Mouse (Mus musculus): ENCODE data around the gene Srd5a1. TPM values are rescaled to one million over a fixed set of nuclear protein-coding genes. Genes with fewer than 3 reads are reported as not detected.
A peak's percentile ranks its signal among the peaks of the same experiment; 100 is the strongest.
"Not testable (repeated sequence)": the region's sequence is repeated elsewhere in the genome, so short reads cannot be mapped to it uniquely, and the experiment has no call there.

Gene Srd5a1
- polyA plus RNA-seq, 1 experiment from 2014 or later, result 25.5 TPM

- Histone ChIP-seq H3K27me3 (ENCODE audit: control insufficient read depth, insufficient read depth, low read length) (no peaks in the 10 kb centered on the region), H3K9me3 (ENCODE audit: control insufficient read depth, low read length) (no peaks in the 10 kb centered on the region), H3K36me3 (ENCODE audit: control insufficient read depth, insufficient read depth, low read length) (peaks cover 27% of the 10 kb centered on the region), H3K9ac (replicated peaks; ENCODE audit: low read length) (peak overlapping the region; percentile 59), H3K4me1 (ENCODE audit: control insufficient read depth, insufficient read depth, low read length) (peaks cover 11% of the 10 kb centered on the region), H3K4me3 (replicated peaks; ENCODE audit: low read depth, low read length) (peak overlapping the region; percentile 91), H3K4me2 (ENCODE audit: low read length) (peak overlapping the region; percentile 95), H3K27ac (replicated peaks; ENCODE audit: low read depth, low read length) (no peak overlapping the region)
- WGBS, result 0% methylated on average over 40 of the region's 40 CpGs
- ATAC-seq (ENCODE audit: low FRiP score, low TSS enrichment) (no peak; the same call in 1 of the 2 replicates), DNase-seq (no peak)
These were observed 368 bp downstream of the Srd5a1 start for GRCm38 (mm10) chr13:69610751-69611397.

- DNase-seq (no peak), ATAC-seq (ENCODE audit: low FRiP score, low TSS enrichment) (no peak)
- Histone ChIP-seq H3K36me3 (ENCODE audit: control insufficient read depth, insufficient read depth, low read length) (peaks cover 6% of the 10 kb centered on the region), H3K27ac (replicated peaks; ENCODE audit: low read depth, low read length) (no peak overlapping the region), H3K4me3 (replicated peaks; ENCODE audit: low read depth, low read length) (no peak overlapping the region), H3K9me3 (ENCODE audit: control insufficient read depth, low read length) (no peaks in the 10 kb centered on the region), H3K9ac (replicated peaks; ENCODE audit: low read length) (no peak overlapping the region), H3K27me3 (ENCODE audit: control insufficient read depth, insufficient read depth, low read length) (no peaks in the 10 kb centered on the region), H3K4me2 (ENCODE audit: low read length) (no peak overlapping the region), H3K4me1 (ENCODE audit: control insufficient read depth, insufficient read depth, low read length) (peaks cover 11% of the 10 kb centered on the region)
- 92% methylated on average over 8 of the region's 8 CpGs for WGBS
These were observed 2.5 kb downstream of the Srd5a1 start for GRCm38 (mm10) chr13:69608734-69609133.

- H3K9me3 ChIP-seq (ENCODE audit: control insufficient read depth, low read length), result no peaks in the 10 kb centered on the region
- no peak overlapping the region for H3K27ac ChIP-seq (replicated peaks; ENCODE audit: low read depth, low read length)
- no peaks in the 10 kb centered on the region for H3K27me3 ChIP-seq (ENCODE audit: control insufficient read depth, insufficient read depth, low read length)
- H3K4me1 ChIP-seq (ENCODE audit: control insufficient read depth, insufficient read depth, low read length), result no peaks in the 10 kb centered on the region
- no peaks in the 10 kb centered on the region for H3K36me3 ChIP-seq (ENCODE audit: control insufficient read depth, insufficient read depth, low read length)
- ATAC-seq (ENCODE audit: low FRiP score, low TSS enrichment) (no peak), DNase-seq (no peak)
- WGBS, result 86% methylated on average over 1 of the region's 1 CpGs
- no peak overlapping the region for H3K4me3 ChIP-seq (replicated peaks; ENCODE audit: low read depth, low read length)
- H3K9ac ChIP-seq (replicated peaks; ENCODE audit: low read length), result no peak overlapping the region
- H3K4me2 ChIP-seq (ENCODE audit: low read length), result no peak overlapping the region
These were observed 6.6 kb downstream of the Srd5a1 start for GRCm38 (mm10) chr13:69604670-69605069.

- no peak for DNase-seq
- no peaks in the 10 kb centered on the region for H3K4me1 ChIP-seq (ENCODE audit: control insufficient read depth, insufficient read depth, low read length)
These were observed 9.9 kb downstream of the Srd5a1 start for GRCm38 (mm10) chr13:69601321-69601720.

GRCm38 (mm10) chr13:69600863-69601262, 10.4 kb downstream of the Srd5a1 start:
- not testable (repeated sequence) for H3K36me3 ChIP-seq (ENCODE audit: control insufficient read depth, insufficient read depth, low read length); H3K27ac ChIP-seq (replicated peaks; ENCODE audit: low read depth, low read length); H3K4me2 ChIP-seq (ENCODE audit: low read length); H3K27me3 ChIP-seq (ENCODE audit: control insufficient read depth, insufficient read depth, low read length); H3K4me3 ChIP-seq (replicated peaks; ENCODE audit: low read depth, low read length); ATAC-seq (ENCODE audit: low FRiP score, low TSS enrichment); H3K9ac ChIP-seq (replicated peaks; ENCODE audit: low read length); DNase-seq; H3K4me1 ChIP-seq (ENCODE audit: control insufficient read depth, insufficient read depth, low read length); H3K9me3 ChIP-seq (ENCODE audit: control insufficient read depth, low read length)
- WGBS, result 87% methylated on average over 5 of the region's 5 CpGs

More at GRCm38 (mm10) chr13:69601321-69601720, 9.9 kb downstream of the Srd5a1 start:
- H3K27ac ChIP-seq (replicated peaks; ENCODE audit: low read depth, low read length), result no peak overlapping the region
- ATAC-seq (ENCODE audit: low FRiP score, low TSS enrichment), result no peak
- H3K4me3 ChIP-seq (replicated peaks; ENCODE audit: low read depth, low read length), result no peak overlapping the region
- no peaks in the 10 kb centered on the region for H3K27me3 ChIP-seq (ENCODE audit: control insufficient read depth, insufficient read depth, low read length)
- H3K9ac ChIP-seq (replicated peaks; ENCODE audit: low read length), result no peak overlapping the region
- 91% methylated on average over 5 of the region's 5 CpGs for WGBS
- H3K9me3 ChIP-seq (ENCODE audit: control insufficient read depth, low read length), result no peaks in the 10 kb centered on the region
- no peak overlapping the region for H3K4me2 ChIP-seq (ENCODE audit: low read length)
- no peaks in the 10 kb centered on the region for H3K36me3 ChIP-seq (ENCODE audit: control insufficient read depth, insufficient read depth, low read length)

GRCm38 (mm10) chr13:69598867-69599266, 12.4 kb downstream of the Srd5a1 start:
- Histone ChIP-seq H3K36me3 (ENCODE audit: control insufficient read depth, insufficient read depth, low read length) (no peaks in the 10 kb centered on the region), H3K9me3 (ENCODE audit: control insufficient read depth, low read length) (no peaks in the 10 kb centered on the region), H3K4me2 (ENCODE audit: low read length) (no peak overlapping the region), H3K4me3 (replicated peaks; ENCODE audit: low read depth, low read length) (no peak overlapping the region), H3K4me1 (ENCODE audit: control insufficient read depth, insufficient read depth, low read length) (no peaks in the 10 kb centered on the region), H3K27me3 (ENCODE audit: control insufficient read depth, insufficient read depth, low read length) (no peaks in the 10 kb centered on the region), H3K27ac (replicated peaks; ENCODE audit: low read depth, low read length) (no peak overlapping the region), H3K9ac (replicated peaks; ENCODE audit: low read length) (no peak overlapping the region)
- DNase-seq (no peak), ATAC-seq (ENCODE audit: low FRiP score, low TSS enrichment) (no peak)
- WGBS, result 91% methylated on average over 10 of the region's 10 CpGs

- H3K4me3 ChIP-seq (replicated peaks; ENCODE audit: low read depth, low read length), result no peak overlapping the region
- no peaks in the 10 kb centered on the region for H3K9me3 ChIP-seq (ENCODE audit: control insufficient read depth, low read length)
- H3K36me3 ChIP-seq (ENCODE audit: control insufficient read depth, insufficient read depth, low read length), result no peaks in the 10 kb centered on the region
- no peaks in the 10 kb centered on the region for H3K27me3 ChIP-seq (ENCODE audit: control insufficient read depth, insufficient read depth, low read length)
- ATAC-seq (ENCODE audit: low FRiP score, low TSS enrichment) (no peak), DNase-seq (no peak)
- no peak overlapping the region for H3K9ac ChIP-seq (replicated peaks; ENCODE audit: low read length)
- WGBS, result 94% methylated on average over 2 of the region's 2 CpGs
- no peak overlapping the region for H3K27ac ChIP-seq (replicated peaks; ENCODE audit: low read depth, low read length)
- no peak overlapping the region for H3K4me2 ChIP-seq (ENCODE audit: low read length)
- no peaks in the 10 kb centered on the region for H3K4me1 ChIP-seq (ENCODE audit: control insufficient read depth, insufficient read depth, low read length)
These were observed 14.7 kb downstream of the Srd5a1 start for GRCm38 (mm10) chr13:69596515-69596914.

GRCm38 (mm10) chr13:69595911-69596310, 15.3 kb downstream of the Srd5a1 start:
- 91% methylated on average over 6 of the region's 6 CpGs for WGBS
- no peak for DNase-seq
- Histone ChIP-seq H3K9ac (replicated peaks; ENCODE audit: low read length) (no peak overlapping the region), H3K27me3 (ENCODE audit: control insufficient read depth, insufficient read depth, low read length) (no peaks in the 10 kb centered on the region), H3K4me2 (ENCODE audit: low read length) (no peak overlapping the region), H3K4me1 (ENCODE audit: control insufficient read depth, insufficient read depth, low read length) (no peaks in the 10 kb centered on the region), H3K36me3 (ENCODE audit: control insufficient read depth, insufficient read depth, low read length) (no peaks in the 10 kb centered on the region), H3K4me3 (replicated peaks; ENCODE audit: low read depth, low read length) (no peak overlapping the region), H3K27ac (replicated peaks; ENCODE audit: low read depth, low read length) (no peak overlapping the region), H3K9me3 (ENCODE audit: control insufficient read depth, low read length) (no peaks in the 10 kb centered on the region)
- ATAC-seq (ENCODE audit: low FRiP score, low TSS enrichment), result no peak

GRCm38 (mm10) chr13:69594577-69595256, 16.5 kb downstream of the Srd5a1 start:
- 91% methylated on average over 7 of the region's 7 CpGs for WGBS
- no peak overlapping the region for H3K4me2 ChIP-seq (ENCODE audit: low read length)
- H3K9me3 ChIP-seq (ENCODE audit: control insufficient read depth, low read length), result no peaks in the 10 kb centered on the region
- ATAC-seq (ENCODE audit: low FRiP score, low TSS enrichment) (no peak), DNase-seq (no peak)
- no peak overlapping the region for H3K9ac ChIP-seq (replicated peaks; ENCODE audit: low read length)
- H3K27me3 ChIP-seq (ENCODE audit: control insufficient read depth, insufficient read depth, low read length), result no peaks in the 10 kb centered on the region
- H3K36me3 ChIP-seq (ENCODE audit: control insufficient read depth, insufficient read depth, low read length), result no peaks in the 10 kb centered on the region
- no peaks in the 10 kb centered on the region for H3K4me1 ChIP-seq (ENCODE audit: control insufficient read depth, insufficient read depth, low read length)
- H3K27ac ChIP-seq (replicated peaks; ENCODE audit: low read depth, low read length), result no peak overlapping the region
- H3K4me3 ChIP-seq (replicated peaks; ENCODE audit: low read depth, low read length), result no peak overlapping the region
